Mouse (Mus musculus) E14TG2a.4 (cell line): Measurements from ENCODE around the gene Thap3.

Experiments
- CTCF ChIP-seq: conservative IDR thresholded peaks from 2 replicates; pipeline ENCODE4 v1.5.1; 2014; ENCODE audit warnings: low read length
- NANOG ChIP-seq: IDR thresholded peaks from 2 replicates; pipeline ENCODE4 v1.6.1; 2014; ENCODE audit warnings: borderline replicate concordance, low read length, mixed read lengths
- POU5F1 ChIP-seq: IDR thresholded peaks from 2 replicates; pipeline ENCODE4 v1.6.1; 2014; ENCODE audit warnings: low read length, borderline replicate concordance

DNA sequence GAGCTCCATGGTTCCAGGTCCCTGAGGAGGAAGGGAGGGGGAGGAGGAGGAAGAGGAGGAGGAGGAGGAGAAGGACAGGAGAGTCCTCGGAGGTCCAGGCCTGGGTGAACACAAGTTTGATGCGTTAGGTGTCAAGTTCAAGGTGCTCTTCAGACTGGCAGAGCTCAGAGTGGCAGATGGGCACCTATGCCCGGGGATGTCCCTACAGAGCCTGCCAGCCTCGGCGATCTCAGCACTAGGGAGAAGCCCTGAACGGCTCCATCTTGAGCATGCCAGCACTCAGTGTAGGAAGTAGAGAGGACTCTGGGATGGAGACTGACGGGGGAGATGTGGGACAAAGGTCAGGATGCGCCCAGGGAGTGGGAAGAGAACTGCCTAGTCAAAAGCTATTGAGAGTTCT lies 2.1 kb downstream of the Thap3 start:
- TF ChIP-seq CTCF: no peak
- no peak for TF ChIP-seq POU5F1
- TF ChIP-seq NANOG: no peak
